Mouse (Mus musculus) layer of hippocampus, adult 8-10 months (tissue): ENCODE data around the gene Rrp15. TPM values are rescaled to one million over a fixed set of nuclear protein-coding genes. Genes with fewer than 3 reads are reported as not detected.

ENCODE experiments used
- DNase-seq, 2 experiments: peaks; one replicate each; pipeline ENCODE4 v3.0.0; 2022; ENCODE audit warnings: low spot score in 2 of 2
- total RNA-seq, 4 experiments: library from RNA; stranded (reverse); gene quantifications; 2 replicates each; pipeline ENCODE4 v1.2.4; 2022

The Rrp15 gene
- total RNA-seq, 4 experiments from 2014 or later, result 11.0 to 20.0 (median 15.5) TPM

- DNase-seq, result no peak
These were observed 73.0 kb downstream of the Rrp15 start for GRCm38 (mm10) chr1:186676199-186676598.

GRCm38 (mm10) chr1:186675263-186675662 is 73.9 kb downstream of the Rrp15 start:
- no peak for DNase-seq

GRCm38 (mm10) chr1:186674621-186675020 is 74.5 kb downstream of the Rrp15 start:
- no peak for DNase-seq

- no peak for DNase-seq
These were observed 76.0 kb downstream of the Rrp15 start for GRCm38 (mm10) chr1:186673166-186673565.

Other genes with a start within 250 kb of the Rrp15 start
- 10 to 100 TPM; 23.8 to 32.4 (median 26.5) TPM for gene Tgfb2, start 43.4 kb downstream of the Rrp15 start, total RNA-seq
- gene D1Pas1, start 218.1 kb upstream of the Rrp15 start, total RNA-seq, result not detected